Mouse (Mus musculus) small intestine, adult 2 months (tissue): ENCODE measurements around the gene Liph.

ENCODE experiments used
- CTCF ChIP-seq: fragments of 200-500 bp; IDR thresholded peaks from 2 replicates; pipeline ENCODE4 v1.5.1; 2012; ENCODE audit warnings: low read depth, mild to moderate bottlenecking, control low read depth, inconsistent platforms, low read length, moderate library complexity, mixed read lengths; ENCODE audit not compliant: insufficient replicate concordance, insufficient read length; ENCODE audit errors: extremely low read depth
- POLR2A ChIP-seq: fragments of 200-500 bp; IDR thresholded peaks from 2 replicates; pipeline ENCODE4 v1.6.1; 2012; ENCODE audit warnings: low read depth, mild to moderate bottlenecking, control low read depth, inconsistent platforms, low read length, moderate library complexity

- TF ChIP-seq CTCF = no peak
- TF ChIP-seq POLR2A = no peak
Measured at GRCm38 (mm10) chr16:22015569-22015968, 20.1 kb upstream of the Liph start.
